Comparison of ENCODE assay signal across 9 mouse cellular contexts in genomic region chr5:75974543-75975130, GRCm38 (mm10). TPM values are rescaled to one million over a fixed set of nuclear protein-coding genes. Genes with fewer than 3 reads are reported as not detected.
DNase-seq lines count a peak whose midpoint lies in the region; ATAC-seq and TF ChIP-seq lines count a peak whose summit lies in the region.
"Had no signal": no experiment of that assay in that cellular context is flagged by ENCODE, and none has a peak within 500 bp of the region (broad histone marks: within the 10 kb centered on the region; RNA-seq: fewer than 3 reads in every experiment).

No protein-coding gene starts in this region.

- no peak for TF ChIP-seq POLR2A in liver, adult 2 months (IDR thresholded peaks at IDR 0.05; ENCODE audit: extremely low read depth, insufficient read depth, low read length)

- TF ChIP-seq CTCF in liver, adult 2 months (IDR thresholded peaks at IDR 0.05; ENCODE audit: low read depth, low read length), result no peak

- peak overlapping the region; percentile 45 for H3K4me2 ChIP-seq in heart, embryonic 14.5 days (ENCODE audit: low read length)
- H3K4me2 ChIP-seq in liver, embryonic 12.5 days, result no peak overlapping the region
- no peak overlapping the region for H3K4me2 ChIP-seq in hindbrain, embryonic 14.5 days (replicated peaks)
- H3K4me2 ChIP-seq: limb, embryonic 12.5 days had no signal

- no peak overlapping the region; the same call in 1 of the 2 replicates for H3K4me3 ChIP-seq in liver, adult 2 months (ENCODE audit: insufficient read depth, low read depth, low read length)
- peak overlapping the region; percentile 4 to 58; a peak in 3 of 4 replicates for H3K4me3 ChIP-seq in heart, embryonic 14.5 days (ENCODE audit: control insufficient read depth in 1 of 2, insufficient read depth in 1 of 2, low read depth in 1 of 2, low read length in 2 of 2)
- no peak overlapping the region for H3K4me3 ChIP-seq in liver, embryonic 12.5 days
- H3K4me3 ChIP-seq in hindbrain, embryonic 14.5 days (replicated peaks; ENCODE audit: low read length), result no peak overlapping the region
- H3K4me3 ChIP-seq: limb, embryonic 12.5 days had no signal

- no peak for ATAC-seq in heart, embryonic 14.5 days (ENCODE audit: insufficient number of reproducible peaks, insufficient read depth, low FRiP score, low read depth)
- 0 out of 2 replicates have a peak, but pooled peaks have one; percentile 24 for ATAC-seq in liver, embryonic 12.5 days
- ATAC-seq in megakaryocyte progenitor cell, adult 5-6 weeks (replicated peaks; ENCODE audit: poor library complexity), result peak; percentile 65
- ATAC-seq in inflammation-experienced regulatory T-cells, adult 6 months, result no peak
- no peak for ATAC-seq in hindbrain, embryonic 14.5 days (ENCODE audit: low FRiP score)

- H3K27me3 ChIP-seq in liver, adult 2 months (ENCODE audit: control insufficient read depth, insufficient read depth, low read length), result peaks cover 11% of the 10 kb centered on the region
- peaks cover 8% of the 10 kb centered on the region for H3K27me3 ChIP-seq in heart, embryonic 14.5 days (ENCODE audit: control insufficient read depth, insufficient read depth, low read length)
- peaks cover 65% of the 10 kb centered on the region for H3K27me3 ChIP-seq in liver, embryonic 12.5 days (replicated peaks)
- peaks cover 38% of the 10 kb centered on the region for H3K27me3 ChIP-seq in hindbrain, embryonic 14.5 days (ENCODE audit: control insufficient read depth, insufficient read depth, low read length)

- H3K4me1 ChIP-seq in liver, adult 2 months (ENCODE audit: control insufficient read depth, insufficient read depth, low read length), result no peaks in the 10 kb centered on the region
- peaks cover 2 to 3% of the 10 kb centered on the region in 2 experiments; a peak in 3 of 4 replicates for H3K4me1 ChIP-seq in heart, embryonic 14.5 days (ENCODE audit: control insufficient read depth in 2 of 2, insufficient read depth in 2 of 2, low read length in 2 of 2)
- peaks cover 18% of the 10 kb centered on the region for H3K4me1 ChIP-seq in liver, embryonic 12.5 days
- H3K4me1 ChIP-seq in hindbrain, embryonic 14.5 days (replicated peaks; ENCODE audit: control insufficient read depth, insufficient read depth, low read length), result peaks cover 4% of the 10 kb centered on the region; the same call in 1 of the 2 replicates

- no peak overlapping the region for H3K9ac ChIP-seq in liver, adult 2 months (ENCODE audit: low read depth, low read length)
- peak overlapping the region; percentile 75; the same call in 1 of the 2 replicates for H3K9ac ChIP-seq in heart, embryonic 14.5 days (ENCODE audit: low read length)
- H3K9ac ChIP-seq in liver, embryonic 12.5 days, result no peak overlapping the region
- no peak overlapping the region for H3K9ac ChIP-seq in hindbrain, embryonic 14.5 days
- H3K9ac ChIP-seq: limb, embryonic 12.5 days had no signal

- no peaks in the 10 kb centered on the region; the same call in 1 of the 2 replicates for H3K36me3 ChIP-seq in liver, adult 2 months (ENCODE audit: control insufficient read depth, insufficient read depth, low read length)
- H3K36me3 ChIP-seq in heart, embryonic 14.5 days (ENCODE audit: control insufficient read depth, insufficient read depth, low read length), result peaks cover 16% of the 10 kb centered on the region
- H3K36me3 ChIP-seq in liver, embryonic 12.5 days, result no peaks in the 10 kb centered on the region
- no peaks in the 10 kb centered on the region for H3K36me3 ChIP-seq in hindbrain, embryonic 14.5 days (replicated peaks; ENCODE audit: control insufficient read depth, insufficient read depth)
- H3K36me3 ChIP-seq: limb, embryonic 12.5 days had no signal

- no peaks in the 10 kb centered on the region; the same call in 1 of the 2 replicates for H3K79me2 ChIP-seq in liver, adult 2 months (ENCODE audit: control insufficient read depth, insufficient read depth, low read length)

- WGBS in liver, adult 2 months, result 57% methylated on average over 7 of the region's 7 CpGs
- 59% methylated on average over 7 of the region's 7 CpGs for WGBS in heart, embryonic 14.5 days
- WGBS in liver, embryonic 12.5 days (ENCODE audit: insufficient replicate concordance), result 17% methylated on average over 7 of the region's 7 CpGs
- WGBS in hindbrain, embryonic 14.5 days, result 38% methylated on average over 7 of the region's 7 CpGs

- no peaks in the 10 kb centered on the region for H3K9me3 ChIP-seq in heart, embryonic 14.5 days (ENCODE audit: control insufficient read depth, low read length)
- H3K9me3 ChIP-seq in liver, embryonic 12.5 days (replicated peaks), result no peaks in the 10 kb centered on the region
- H3K9me3 ChIP-seq in hindbrain, embryonic 14.5 days (ENCODE audit: control insufficient read depth, low read length), result no peaks in the 10 kb centered on the region
- H3K9me3 ChIP-seq: limb, embryonic 12.5 days had no signal

- DNase-seq in liver, adult 2 months (ENCODE audit: extremely low read depth, low read depth, low spot score), result peak; percentile 14
- no peak for DNase-seq in liver
- no peak for DNase-seq in hindbrain, embryonic 14.5 days (ENCODE audit: low spot score)
- DNase-seq: thymus, postnatal 25 days had no signal

- no peak overlapping the region for H3K27ac ChIP-seq in liver, adult 2 months (replicated peaks; ENCODE audit: insufficient read depth, low read depth, low read length)
- peak overlapping the region; percentile 30 to 37; a peak in 2 of 4 replicates for H3K27ac ChIP-seq in heart, embryonic 14.5 days (replicated peaks in 1 of 2; ENCODE audit: control insufficient read depth in 1 of 2, insufficient read depth in 1 of 2, low read depth in 2 of 2, low read length in 2 of 2)
- H3K27ac ChIP-seq in liver, embryonic 12.5 days, result no peak overlapping the region
- H3K27ac ChIP-seq in hindbrain, embryonic 14.5 days, result no peak overlapping the region
- H3K27ac ChIP-seq: limb, embryonic 12.5 days had no signal

RNA-seq across cellular contexts. Expression of gene Kdr, which starts 3.6 kb away (rescaled TPM):
- 33.4 and 35.1 TPM in 2 replicates for total RNA-seq in liver, adult 2 months (2014; rRNA removed)
- 5.8 and 7.8 TPM in 2 replicates for polyA plus RNA-seq in liver, adult 2 months (2012; rRNA removed)
- 44.3 and 44.5 TPM in 2 replicates for polyA plus RNA-seq in heart, embryonic 14.5 days (2014; fragmentation: Nextera tagmentation; extraction: Ambion mirVana)
- polyA plus RNA-seq in liver, embryonic 12.5 days (2016; fragmentation: Nextera tagmentation; extraction: Ambion mirVana), result 16.7 and 18.6 TPM in 2 replicates
- 0.02 and 0.10 TPM in 2 replicates for total RNA-seq in megakaryocyte progenitor cell, adult 5-6 weeks (2015)
- not detected in 2 replicates for total RNA-seq in megakaryocyte progenitor cell, adult 5-6 weeks (2017)
- under 1 TPM in 1 of 3 experiments, not detected in 2; 0.06 TPM for polyA plus RNA-seq in inflammation-experienced regulatory T-cells, adult 6 months (2017; shearing (Covaris generic))
- 25.8 and 29.0 TPM in 2 replicates for polyA plus RNA-seq in hindbrain, embryonic 14.5 days (2014; fragmentation: Nextera tagmentation; extraction: Ambion mirVana)

Comparison
In these comparisons a context has a peak if more than half of its experiments do, and no peak if none do; other contexts are left out.
1. H3K27ac ChIP-seq: peak in heart, embryonic 14.5 days (2 of 2); none in liver, adult 2 months (single experiment), liver, embryonic 12.5 days (single experiment) and hindbrain, embryonic 14.5 days (single experiment).
2. H3K4me3 ChIP-seq: peak in heart, embryonic 14.5 days (2 of 2); none in liver, adult 2 months (single experiment), liver, embryonic 12.5 days (single experiment) and hindbrain, embryonic 14.5 days (single experiment).
3. ATAC-seq: peak in liver, embryonic 12.5 days (single experiment) and megakaryocyte progenitor cell, adult 5-6 weeks (single experiment); none in heart, embryonic 14.5 days (single experiment), inflammation-experienced regulatory T-cells, adult 6 months (single experiment) and hindbrain, embryonic 14.5 days (single experiment).